Mouse (Mus musculus) lung, embryonic 14.5 days (tissue): ENCODE measurements at regions not wholly inside any gene's neighbourhood (a gene's known extent, or its start where the extent isn't known, plus 50 kb on each side); places are given as distances from the start of the nearest gene placed in this dataset.
A peak's percentile ranks its signal among the peaks of the same experiment; 100 is the strongest.

Experiments
- ATAC-seq: fragments of 200-750 bp; cut with Nextera tagmentation; 2 replicates; pipeline ENCODE4 v1.8.0; 2017; ENCODE audit warnings: mild to moderate bottlenecking, moderate TSS enrichment, moderate library complexity; ENCODE audit not compliant: insufficient read depth
- DNase-seq: peaks from one replicate; pipeline ENCODE4 v3.0.0-alpha.2; 2015
- H3K27ac ChIP-seq: fragments of 300-500 bp; sonication (generic); 2 replicates; pipeline ENCODE4 v1.5.1; 2014; ENCODE audit warnings: low read depth, mild to moderate bottlenecking, moderate library complexity
- H3K27me3 ChIP-seq: fragments of 300-500 bp; sonication (generic); 2 replicates; pipeline ENCODE4 v1.6.1; 2014; ENCODE audit warnings: low read length, control low read depth; ENCODE audit not compliant: insufficient read depth
- H3K36me3 ChIP-seq: fragments of 300-500 bp; sonication (generic); 2 replicates; pipeline ENCODE4 v1.6.1; 2014; ENCODE audit warnings: control low read depth; ENCODE audit not compliant: insufficient read depth
- H3K4me1 ChIP-seq: fragments of 300-500 bp; sonication (generic); 2 replicates; pipeline ENCODE4 v1.6.1; 2014; ENCODE audit warnings: antibody characterized with exemption, control low read depth; ENCODE audit not compliant: insufficient read depth
- H3K4me2 ChIP-seq: fragments of 300-500 bp; sonication (generic); 2 replicates; pipeline ENCODE4 v1.6.1; 2014; ENCODE audit warnings: mild to moderate bottlenecking
- H3K4me3 ChIP-seq: fragments of 300-500 bp; sonication (generic); 2 replicates; pipeline ENCODE4 v1.5.1; 2014; ENCODE audit warnings: low read depth, low read length
- H3K9ac ChIP-seq: fragments of 300-500 bp; sonication (generic); 2 replicates; pipeline ENCODE4 v1.6.1; 2014
- H3K9me3 ChIP-seq: fragments of 300-500 bp; sonication (generic); 2 replicates; pipeline ENCODE4 v1.6.1; 2016; ENCODE audit warnings: low read depth, low read length, control low read depth
- CTCF ChIP-seq: IDR thresholded peaks from 2 replicates; pipeline ENCODE4 v1.5.1; 2016; ENCODE audit warnings: antibody characterized with exemption, low read depth
- WGBS: fragments of 180-500 bp; shearing (Covaris S2); extraction: QIAGEN DNeasy Blood & Tissue Kit; methylation state at CpG from one replicate; pipeline ENCODE4 v1.1.7; 2014; 5-methylcytosine and 5-hydroxymethylcytosine counted together

DNA sequence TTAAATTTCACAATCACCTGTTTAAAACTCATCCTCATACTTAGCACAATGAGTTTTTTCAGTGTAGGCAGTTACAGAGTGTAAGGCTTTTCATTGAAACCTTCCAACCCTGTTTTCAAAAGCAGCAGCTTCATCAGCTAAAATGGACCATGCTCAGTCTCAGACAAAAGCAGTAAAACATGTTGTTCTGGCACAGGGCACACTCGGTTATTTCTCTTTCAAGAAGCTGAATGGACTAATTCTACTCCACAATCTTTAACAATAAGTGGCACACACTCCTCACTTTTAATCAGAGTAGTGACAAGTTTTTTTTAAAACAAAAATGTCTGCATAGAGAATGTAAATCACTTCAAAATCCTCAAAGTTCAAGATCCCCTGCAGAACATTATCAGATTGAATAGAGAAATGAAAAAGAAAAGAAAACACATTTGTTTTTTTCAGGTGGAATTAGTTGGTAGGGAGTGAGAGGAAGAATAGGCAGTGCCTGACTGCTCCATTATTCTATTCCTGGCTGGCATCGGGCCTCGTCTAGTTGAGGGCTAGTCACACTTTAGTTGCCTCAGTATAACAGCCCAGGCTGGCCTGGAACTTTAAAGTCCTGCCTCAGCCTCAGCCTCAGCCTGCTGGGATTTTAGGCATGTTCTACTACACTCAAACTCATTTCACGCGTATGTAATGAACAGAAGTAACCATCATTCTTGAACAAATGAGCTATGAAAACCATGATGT, 128.2 kb upstream of the Cp start:
- Histone ChIP-seq H3K9ac (no peak overlapping the region), H3K9me3 (no peaks in the 10 kb centered on the region), H3K4me2 (no peak overlapping the region), H3K27ac (no peak overlapping the region), H3K27me3 (no peaks in the 10 kb centered on the region), H3K4me1 (no peaks in the 10 kb centered on the region), H3K36me3 (no peaks in the 10 kb centered on the region), H3K4me3 (no peak overlapping the region)
- DNase-seq (no peak), ATAC-seq (no peak)
- no peak for TF ChIP-seq CTCF
- 77% methylated on average over 5 of the region's 5 CpGs for WGBS

GRCm38 (mm10) chr3:19829752-19830151, 127.1 kb upstream of the Cp start:
- WGBS = 83% methylated on average over 2 of the region's 2 CpGs
- no peak overlapping the region for H3K4me3 ChIP-seq

DNA sequence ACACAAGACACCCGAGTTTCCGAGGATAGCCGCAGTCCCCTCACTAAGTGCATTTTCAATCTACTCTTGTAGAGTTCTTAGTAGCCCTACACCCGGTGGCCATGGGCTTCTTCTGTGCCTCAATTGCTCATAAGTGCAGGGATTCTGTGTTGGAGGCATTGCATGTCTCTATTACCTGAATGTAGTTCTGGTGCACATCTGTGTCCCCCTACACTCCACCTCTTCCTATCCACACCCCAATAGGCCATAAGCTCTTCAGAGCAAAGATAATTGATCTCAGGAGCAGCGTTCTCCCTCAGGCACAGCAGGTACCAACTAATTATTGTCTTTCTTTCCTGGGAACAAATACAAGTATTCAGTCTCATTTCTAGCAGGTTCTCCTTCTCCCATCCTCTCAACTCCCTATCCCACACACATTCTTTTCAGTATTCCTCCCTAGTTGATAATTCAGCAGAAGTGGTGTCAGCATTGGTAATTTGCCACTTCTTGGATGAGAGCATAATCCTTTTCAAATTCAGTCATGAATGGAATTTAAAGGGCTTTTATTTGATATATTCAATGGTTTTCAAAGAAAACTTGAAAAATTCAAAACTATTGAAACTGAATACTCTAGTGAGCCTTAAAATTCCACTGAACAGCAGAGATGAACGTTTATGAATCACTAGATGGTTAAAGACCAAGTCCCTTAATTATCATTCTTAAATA, 108.7 kb upstream of the Cp start:
- ATAC-seq (no peak), DNase-seq (no peak)
- H3K4me1 ChIP-seq = no peaks in the 10 kb centered on the region
- H3K9me3 ChIP-seq = no peaks in the 10 kb centered on the region
- no peaks in the 10 kb centered on the region for H3K36me3 ChIP-seq
- no peak overlapping the region for H3K4me3 ChIP-seq
- no peak overlapping the region for H3K27ac ChIP-seq
- WGBS = 78% methylated on average over 6 of the region's 6 CpGs
- H3K9ac ChIP-seq = no peak overlapping the region
- no peaks in the 10 kb centered on the region for H3K27me3 ChIP-seq
- TF ChIP-seq CTCF = no peak
- H3K4me2 ChIP-seq = no peak overlapping the region

More at GRCm38 (mm10) chr3:19829752-19830151, 127.1 kb upstream of the Cp start:
- H3K27ac ChIP-seq = no peak overlapping the region
- no peak for DNase-seq
- TF ChIP-seq CTCF = no peak
- no peaks in the 10 kb centered on the region for H3K36me3 ChIP-seq
- no peak overlapping the region for H3K9ac ChIP-seq
- H3K4me2 ChIP-seq = no peak overlapping the region
- no peak for ATAC-seq
- no peaks in the 10 kb centered on the region for H3K4me1 ChIP-seq
- no peaks in the 10 kb centered on the region for H3K9me3 ChIP-seq
- no peaks in the 10 kb centered on the region for H3K27me3 ChIP-seq

GRCm38 (mm10) chr3:19848736-19849269, 108.1 kb upstream of the Cp start:
- Histone ChIP-seq H3K4me1 (no peaks in the 10 kb centered on the region), H3K4me3 (no peak overlapping the region), H3K27ac (no peak overlapping the region), H3K9ac (no peak overlapping the region), H3K4me2 (no peak overlapping the region), H3K36me3 (no peaks in the 10 kb centered on the region), H3K27me3 (no peaks in the 10 kb centered on the region), H3K9me3 (no peaks in the 10 kb centered on the region)
- WGBS = 67% methylated on average over 1 of the region's 1 CpGs
- no peak for DNase-seq
- no peak for ATAC-seq
- TF ChIP-seq CTCF = no peak

DNA sequence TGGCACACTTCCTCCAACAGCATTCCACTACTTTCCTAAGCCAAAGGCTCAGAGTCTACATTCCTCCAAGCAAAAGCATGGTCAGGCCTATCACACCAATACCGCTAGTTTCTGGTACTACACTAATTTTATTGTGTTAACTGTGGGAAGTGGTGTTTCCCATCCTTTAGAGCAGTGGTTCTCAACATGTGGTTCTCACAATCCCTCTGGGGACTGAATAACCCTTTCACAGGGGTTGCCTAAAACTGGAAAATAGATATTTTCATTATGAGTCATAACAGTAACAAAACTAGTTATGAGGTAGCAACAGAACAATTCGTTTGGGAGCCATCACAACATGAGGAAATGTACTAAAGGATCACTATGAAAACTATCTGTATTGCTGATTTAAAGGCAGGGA, 74.2 kb upstream of the Cp start:
- DNase-seq = no peak
- Histone ChIP-seq H3K27ac (no peak overlapping the region), H3K4me3 (no peak overlapping the region), H3K4me2 (no peak overlapping the region), H3K27me3 (no peaks in the 10 kb centered on the region), H3K36me3 (no peaks in the 10 kb centered on the region), H3K9ac (no peak overlapping the region), H3K4me1 (no peaks in the 10 kb centered on the region), H3K9me3 (no peaks in the 10 kb centered on the region)
- no peak for ATAC-seq
- 64% methylated on average over 2 of the region's 2 CpGs for WGBS
- no peak for TF ChIP-seq CTCF

- no peaks in the 10 kb centered on the region for H3K4me1 ChIP-seq
- H3K4me3 ChIP-seq = no peak overlapping the region
- H3K9ac ChIP-seq = no peak overlapping the region
- TF ChIP-seq CTCF = peak; percentile 30
- ATAC-seq = no peak
- H3K9me3 ChIP-seq = no peaks in the 10 kb centered on the region
- H3K4me2 ChIP-seq = no peak overlapping the region
- DNase-seq = no peak
- H3K36me3 ChIP-seq = no peaks in the 10 kb centered on the region
- H3K27ac ChIP-seq = no peak overlapping the region
- no peaks in the 10 kb centered on the region for H3K27me3 ChIP-seq
Measured at GRCm38 (mm10) chr3:19888405-19888804, 68.4 kb upstream of the Cp start.

- H3K9ac ChIP-seq = peak overlapping the region; percentile 82
- WGBS = 3% methylated on average over 10 of the region's 10 CpGs
- H3K4me1 ChIP-seq = 0 out of 2 replicates have a peak, but pooled peaks cover 3% of the 10 kb centered on the region
- no peaks in the 10 kb centered on the region for H3K9me3 ChIP-seq
- no peak for TF ChIP-seq CTCF
- H3K27ac ChIP-seq = 0 out of 2 replicates have a peak overlapping the region, but pooled peaks have one; percentile 30
- peak overlapping the region; percentile 84 for H3K4me2 ChIP-seq
- ATAC-seq (no peak; the same call in 1 of the 2 replicates), DNase-seq (no peak)
- 0 out of 2 replicates have a peak, but pooled peaks cover 3% of the 10 kb centered on the region for H3K36me3 ChIP-seq
- no peaks in the 10 kb centered on the region for H3K27me3 ChIP-seq
- H3K4me3 ChIP-seq = peak overlapping the region; percentile 86
Measured at GRCm38 (mm10) chr3:19894258-19894629, 62.6 kb upstream of the Cp start.
